Mouse (Mus musculus): ENCODE data around the gene Stard9. TPM values are rescaled to one million over a fixed set of nuclear protein-coding genes. Genes with fewer than 3 reads are reported as not detected.

The Stard9 gene
- 3.3 and 3.5 TPM in 2 replicates for polyA plus RNA-seq (2015; fragmentation: Nextera tagmentation; extraction: Ambion mirVana)

GRCm38 (mm10) chr2:120628886-120629735, at the start of gene Stard9:
Gene Stard9, plus strand, starts transcription at chr2:120629121.
- peak; percentile 100 for ATAC-seq
- H3K27ac ChIP-seq (ENCODE audit: low read depth, low read length), result peak within 1 kb of the TSS; percentile 66
- H3K9me3 ChIP-seq (ENCODE audit: control insufficient read depth, low read length), result no peaks in the 10 kb centered on the region
- H3K36me3 ChIP-seq (ENCODE audit: control insufficient read depth, insufficient read depth, low read length), result no peaks in the 10 kb centered on the region
- peak within 1 kb of the TSS; percentile 70 for H3K4me3 ChIP-seq (ENCODE audit: low read length)
- 1% methylated on average over 36 of the region's 36 CpGs for WGBS
- H3K4me1 ChIP-seq (ENCODE audit: control insufficient read depth, insufficient read depth, low read depth, low read length), result peaks cover 3% of the 10 kb centered on the region; the same call in 1 of the 2 replicates
- H3K9ac ChIP-seq (ENCODE audit: low read depth, low read length), result peak within 1 kb of the TSS; percentile 76
- H3K27me3 ChIP-seq (replicated peaks; ENCODE audit: control insufficient read depth, insufficient read depth, low read length), result no peaks in the 10 kb centered on the region
- peak within 1 kb of the TSS; percentile 82 for H3K4me2 ChIP-seq (ENCODE audit: low read length)

DNA sequence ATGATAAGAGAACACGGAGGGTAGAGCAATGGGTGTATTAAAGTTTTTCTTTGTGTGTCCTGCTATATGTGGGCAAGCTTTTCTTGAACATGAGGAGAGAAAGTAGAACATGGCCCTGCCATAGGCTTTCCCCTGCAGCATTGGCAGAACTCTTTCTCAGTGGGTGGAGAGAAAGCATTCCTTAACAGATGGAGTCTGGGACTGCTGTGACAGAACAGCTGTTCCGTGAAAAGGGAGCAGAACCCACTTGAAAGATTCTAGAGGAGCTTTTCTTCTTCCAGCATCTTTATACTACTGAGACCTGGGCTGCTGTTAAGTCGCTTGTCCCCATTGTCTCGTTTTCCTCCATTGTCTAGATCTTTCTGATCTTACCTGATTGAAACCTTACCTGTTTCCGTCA, 39.2 kb upstream of the Stard9 start:
- no peaks in the 10 kb centered on the region for H3K4me1 ChIP-seq (ENCODE audit: control insufficient read depth, insufficient read depth, low read depth, low read length)
- H3K9ac ChIP-seq (ENCODE audit: low read depth, low read length), result no peak overlapping the region
- no peak overlapping the region for H3K4me2 ChIP-seq (ENCODE audit: low read length)
- H3K36me3 ChIP-seq (ENCODE audit: control insufficient read depth, insufficient read depth, low read length), result peaks cover 14% of the 10 kb centered on the region
- H3K27me3 ChIP-seq (replicated peaks; ENCODE audit: control insufficient read depth, insufficient read depth, low read length), result no peaks in the 10 kb centered on the region
- no peak overlapping the region for H3K27ac ChIP-seq (ENCODE audit: low read depth, low read length)
- no peaks in the 10 kb centered on the region for H3K9me3 ChIP-seq (ENCODE audit: control insufficient read depth, low read length)
- 91% methylated on average over 5 of the region's 5 CpGs for WGBS
- H3K4me3 ChIP-seq (ENCODE audit: low read length), result no peak overlapping the region
- ATAC-seq, result no peak

GRCm38 (mm10) chr2:120592227-120592626, 36.7 kb upstream of the Stard9 start:
- Histone ChIP-seq H3K4me3 (ENCODE audit: low read length) (no peak overlapping the region), H3K27me3 (replicated peaks; ENCODE audit: control insufficient read depth, insufficient read depth, low read length) (no peaks in the 10 kb centered on the region), H3K9ac (ENCODE audit: low read depth, low read length) (no peak overlapping the region), H3K4me2 (ENCODE audit: low read length) (no peak overlapping the region), H3K36me3 (ENCODE audit: control insufficient read depth, insufficient read depth, low read length) (peaks cover 17% of the 10 kb centered on the region), H3K4me1 (ENCODE audit: control insufficient read depth, insufficient read depth, low read depth, low read length) (no peaks in the 10 kb centered on the region), H3K9me3 (ENCODE audit: control insufficient read depth, low read length) (no peaks in the 10 kb centered on the region), H3K27ac (ENCODE audit: low read depth, low read length) (no peak overlapping the region)
- no peak for ATAC-seq
- 100% methylated on average over 1 of the region's 1 CpGs for WGBS

GRCm38 (mm10) chr2:120597734-120598133, 31.2 kb upstream of the Stard9 start:
- H3K27ac ChIP-seq (ENCODE audit: low read depth, low read length), result no peak overlapping the region
- H3K36me3 ChIP-seq (ENCODE audit: control insufficient read depth, insufficient read depth, low read length), result peaks cover 32% of the 10 kb centered on the region
- no peaks in the 10 kb centered on the region for H3K9me3 ChIP-seq (ENCODE audit: control insufficient read depth, low read length)
- H3K27me3 ChIP-seq (replicated peaks; ENCODE audit: control insufficient read depth, insufficient read depth, low read length), result no peaks in the 10 kb centered on the region
- 92% methylated on average over 2 of the region's 2 CpGs for WGBS
- no peak for ATAC-seq
- H3K4me1 ChIP-seq (ENCODE audit: control insufficient read depth, insufficient read depth, low read depth, low read length), result no peaks in the 10 kb centered on the region
- H3K4me2 ChIP-seq (ENCODE audit: low read length), result no peak overlapping the region
- H3K4me3 ChIP-seq (ENCODE audit: low read length), result no peak overlapping the region
- H3K9ac ChIP-seq (ENCODE audit: low read depth, low read length), result no peak overlapping the region

- no peaks in the 10 kb centered on the region for H3K4me1 ChIP-seq (ENCODE audit: control insufficient read depth, insufficient read depth, low read depth, low read length)
These were observed 29.4 kb upstream of the Stard9 start for GRCm38 (mm10) chr2:120599506-120599905.

GRCm38 (mm10) chr2:120606021-120606690, 22.8 kb upstream of the Stard9 start:
- H3K4me2 ChIP-seq (ENCODE audit: low read length), result no peak overlapping the region
- peaks cover 17% of the 10 kb centered on the region for H3K4me1 ChIP-seq (ENCODE audit: control insufficient read depth, insufficient read depth, low read depth, low read length)
- no peak overlapping the region for H3K27ac ChIP-seq (ENCODE audit: low read depth, low read length)
- no peaks in the 10 kb centered on the region for H3K9me3 ChIP-seq (ENCODE audit: control insufficient read depth, low read length)
- no peak overlapping the region for H3K4me3 ChIP-seq (ENCODE audit: low read length)
- H3K27me3 ChIP-seq (replicated peaks; ENCODE audit: control insufficient read depth, insufficient read depth, low read length), result no peaks in the 10 kb centered on the region
- ATAC-seq, result no peak
- 89% methylated on average over 6 of the region's 6 CpGs for WGBS
- H3K9ac ChIP-seq (ENCODE audit: low read depth, low read length), result no peak overlapping the region
- peaks cover 2% of the 10 kb centered on the region; the same call in 1 of the 2 replicates for H3K36me3 ChIP-seq (ENCODE audit: control insufficient read depth, insufficient read depth, low read length)

More at GRCm38 (mm10) chr2:120599506-120599905, 29.4 kb upstream of the Stard9 start:
- Histone ChIP-seq H3K9me3 (ENCODE audit: control insufficient read depth, low read length) (no peaks in the 10 kb centered on the region), H3K9ac (ENCODE audit: low read depth, low read length) (no peak overlapping the region), H3K27ac (ENCODE audit: low read depth, low read length) (no peak overlapping the region), H3K27me3 (replicated peaks; ENCODE audit: control insufficient read depth, insufficient read depth, low read length) (no peaks in the 10 kb centered on the region), H3K4me2 (ENCODE audit: low read length) (no peak overlapping the region), H3K4me3 (ENCODE audit: low read length) (no peak overlapping the region), H3K36me3 (ENCODE audit: control insufficient read depth, insufficient read depth, low read length) (peaks cover 32% of the 10 kb centered on the region)
- ATAC-seq, result no peak
- 90% methylated on average over 4 of the region's 4 CpGs for WGBS

DNA sequence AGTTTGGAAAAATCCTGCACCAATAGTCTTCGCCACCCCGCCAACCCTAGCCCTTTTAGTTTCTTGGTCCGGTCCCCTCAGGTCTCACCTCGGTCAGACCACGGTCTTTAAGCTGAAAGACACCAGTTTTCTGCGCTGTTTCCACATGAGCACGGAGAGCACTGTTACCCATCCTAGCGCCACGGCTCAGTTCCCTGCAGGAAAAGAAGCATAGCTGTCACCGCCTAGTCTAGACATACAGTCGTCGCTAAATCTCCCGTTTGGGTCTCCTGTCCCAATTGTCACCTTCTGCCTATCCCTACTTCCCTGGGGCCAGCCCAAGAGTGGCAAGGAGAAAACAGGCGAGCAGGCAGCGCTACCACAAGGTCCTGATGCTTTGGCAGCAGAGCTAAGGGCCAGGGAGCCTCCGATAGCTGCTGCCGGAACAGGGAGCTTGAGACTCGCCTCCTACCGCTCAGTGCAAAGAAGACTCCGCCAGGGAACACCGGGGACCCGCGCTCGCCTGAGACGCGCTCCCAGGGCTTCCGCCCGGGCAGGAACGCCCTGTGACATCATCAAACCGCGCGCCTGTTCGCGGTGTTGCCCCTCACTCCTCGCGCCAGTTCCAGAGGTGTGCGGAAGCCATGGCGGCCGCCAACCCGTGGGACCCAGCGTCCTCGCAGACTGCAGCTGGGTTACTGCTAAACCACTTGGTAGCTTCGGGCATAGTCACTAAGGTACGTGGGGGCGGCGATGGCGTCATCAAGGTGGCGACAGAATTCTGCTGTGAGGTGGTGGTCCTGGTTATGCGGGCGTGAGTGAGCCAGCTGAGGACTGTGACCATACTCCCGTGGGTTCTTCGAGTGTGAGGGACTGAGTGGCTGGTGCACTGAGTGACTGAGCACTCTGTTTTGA, 19.8 kb upstream of the Stard9 start, which contains the start of the genes Haus2 and Lrrc57:
Haus2 (plus strand) TSS at position 554 of the 894 bp plus-strand sequence.
Lrrc57 (minus strand) TSS at position 691 of the 894 bp plus-strand sequence.
- Histone ChIP-seq H3K27me3 (replicated peaks; ENCODE audit: control insufficient read depth, insufficient read depth, low read length) (no peaks in the 10 kb centered on the region), H3K36me3 (ENCODE audit: control insufficient read depth, insufficient read depth, low read length) (peaks cover 5% of the 10 kb centered on the region), H3K4me3 (ENCODE audit: low read length) (peak within 1 kb of the TSS; percentile 70), H3K9ac (ENCODE audit: low read depth, low read length) (peak within 1 kb of the TSS; percentile 91), H3K4me1 (ENCODE audit: control insufficient read depth, insufficient read depth, low read depth, low read length) (peaks cover 17% of the 10 kb centered on the region), H3K9me3 (ENCODE audit: control insufficient read depth, low read length) (no peaks in the 10 kb centered on the region), H3K27ac (ENCODE audit: low read depth, low read length) (peak within 1 kb of the TSS; percentile 91), H3K4me2 (ENCODE audit: low read length) (peak within 1 kb of the TSS; percentile 92)
- peak; percentile 96 for ATAC-seq
- WGBS, result 0% methylated on average over 52 of the region's 52 CpGs

DNA sequence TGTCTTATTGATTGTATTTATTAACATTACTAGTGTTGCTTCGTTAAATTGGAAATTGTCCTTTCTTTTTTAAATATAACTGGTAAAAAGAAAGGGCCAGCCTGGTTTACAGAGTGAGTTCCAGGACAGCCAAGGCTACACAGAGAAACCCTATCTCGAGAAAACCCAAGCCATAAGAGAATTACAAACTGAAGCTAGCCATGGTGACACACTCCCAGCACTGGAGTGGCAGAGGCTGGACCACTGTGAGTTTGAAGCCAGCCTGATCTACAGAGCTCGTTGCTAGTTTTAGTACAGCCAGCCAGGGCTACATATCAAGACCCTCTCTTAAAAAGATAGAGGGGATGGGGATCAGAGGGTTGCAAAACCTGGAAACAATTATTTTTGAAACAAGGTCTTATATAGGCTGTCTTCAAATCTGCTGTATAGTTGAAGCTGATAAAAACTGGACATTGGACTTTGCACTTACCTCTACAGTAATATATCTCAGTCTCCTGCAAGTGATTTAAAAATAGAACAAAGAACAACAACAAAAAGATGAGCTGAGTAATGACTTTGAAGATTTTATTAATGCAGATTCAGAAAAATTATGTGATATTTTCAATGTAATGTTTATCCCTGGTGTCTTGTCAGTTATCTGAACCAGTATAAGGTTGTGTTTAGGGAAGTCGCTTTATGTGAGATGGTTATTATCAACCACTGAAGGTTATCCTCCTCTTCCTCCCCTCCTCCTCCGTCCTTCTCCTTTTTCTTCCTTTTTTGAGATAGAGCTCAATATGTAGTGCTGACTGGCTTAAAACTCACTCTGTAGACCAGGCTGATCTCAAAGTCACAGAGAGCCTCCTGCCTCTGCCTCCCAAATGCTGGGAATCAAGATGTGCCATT, 12.4 kb upstream of the Stard9 start:
- no peaks in the 10 kb centered on the region for H3K9me3 ChIP-seq (ENCODE audit: control insufficient read depth, low read length)
- no peak overlapping the region for H3K4me3 ChIP-seq (ENCODE audit: low read length)
- H3K27me3 ChIP-seq (replicated peaks; ENCODE audit: control insufficient read depth, insufficient read depth, low read length), result no peaks in the 10 kb centered on the region
- no peak overlapping the region for H3K27ac ChIP-seq (ENCODE audit: low read depth, low read length)
- H3K9ac ChIP-seq (ENCODE audit: low read depth, low read length), result no peak overlapping the region
- H3K4me1 ChIP-seq (ENCODE audit: control insufficient read depth, insufficient read depth, low read depth, low read length), result no peaks in the 10 kb centered on the region
- no peak for ATAC-seq
- no peak overlapping the region for H3K4me2 ChIP-seq (ENCODE audit: low read length)
- WGBS, result 94% methylated on average over 5 of the region's 5 CpGs
- H3K36me3 ChIP-seq (ENCODE audit: control insufficient read depth, insufficient read depth, low read length), result peaks cover 27% of the 10 kb centered on the region
